Mouse (Mus musculus): ENCODE data around the gene Mslnl.

GRCm38 (mm10) chr17:25792615-25793014 is 56.8 kb downstream of the Mslnl start, which contains the start of gene Fam173a:
- TF ChIP-seq POLR2A (IDR thresholded peaks at IDR 0.05; ENCODE audit: insufficient read length, low read depth), result no peak
- no peak for TF ChIP-seq MAX (IDR thresholded peaks at IDR 0.05; ENCODE audit: low read depth)
- no peak for TF ChIP-seq MYOD1 (IDR thresholded peaks at IDR 0.05; ENCODE audit: control insufficient read depth in 1 of 3, insufficient read length in 2 of 3, low read depth in 2 of 3)
- no peak for TF ChIP-seq E2F4 (IDR thresholded peaks at IDR 0.05; ENCODE audit: insufficient read depth)
- no peak for TF ChIP-seq POLR2AphosphoS2 (IDR thresholded peaks at IDR 0.05; ENCODE audit: insufficient read length, low read depth)
- TF ChIP-seq MYOG (IDR thresholded peaks at IDR 0.05; ENCODE audit: control insufficient read depth in 1 of 3, insufficient read depth in 1 of 3, insufficient read length in 2 of 3, low read depth in 2 of 3), result no peak
